Mouse (Mus musculus) cortical plate, adult 2 months (tissue): ENCODE measurements around the gene Gys1. TPM values are rescaled to one million over a fixed set of nuclear protein-coding genes. Genes with fewer than 3 reads are reported as not detected.

Experiments
- H3K27ac ChIP-seq: fragments of 200-500 bp; 2 replicates; pipeline ENCODE4 v1.5.1; 2012; ENCODE audit warnings: low read length, control low read depth, inconsistent platforms; ENCODE audit not compliant: insufficient read depth
- H3K4me1 ChIP-seq: fragments of 200-500 bp; 2 replicates; pipeline ENCODE4 v1.6.1; 2011; ENCODE audit warnings: low read length; ENCODE audit not compliant: control insufficient read depth, insufficient read depth
- H3K4me3 ChIP-seq: fragments of 200-500 bp; 2 replicates; pipeline ENCODE4 v1.5.1; 2011; ENCODE audit warnings: mild to moderate bottlenecking, low read length, control low read depth; ENCODE audit not compliant: insufficient read depth
- CTCF ChIP-seq: fragments of 200-500 bp; IDR thresholded peaks from 2 replicates; pipeline ENCODE4 v1.5.1; 2011; ENCODE audit warnings: mild to moderate bottlenecking, control low read depth, low read length; ENCODE audit not compliant: insufficient read depth; ENCODE audit errors: extremely low read depth
- POLR2A ChIP-seq: fragments of 200-500 bp; IDR thresholded peaks from 2 replicates; pipeline ENCODE4 v1.6.1; 2011; ENCODE audit warnings: mild to moderate bottlenecking, low read length, control low read depth; ENCODE audit not compliant: insufficient read depth; ENCODE audit errors: extremely low read depth
- polyA plus RNA-seq: library from polyadenylated mRNA; depleted of rRNA; stranded (reverse); fragments of >200 nt; gene quantifications from 2 replicates; pipeline ENCODE4 v1.2.3, GENCODE M21; 2012; rRNA removed

The Gys1 gene
- polyA plus RNA-seq, 1 experiment = 26.4 TPM

GRCm38 (mm10) chr7:45488293-45489204 is 53.9 kb downstream of the Gys1 start, which contains the start of gene Dhdh:
TSS of gene Dhdh (minus strand) at chr7:45488805.
- TF ChIP-seq POLR2A (peak; percentile 53; the same call in 1 of the 2 replicates), CTCF (no peak)
- Histone ChIP-seq H3K27ac (peak within 1 kb of the TSS; percentile 48), H3K4me1 (no peaks in the 10 kb centered on the region; the same call in 1 of the 2 replicates), H3K4me3 (peak within 1 kb of the TSS; percentile 52)

- no peak overlapping the region for H3K27ac ChIP-seq
- H3K4me1 ChIP-seq = no peaks in the 10 kb centered on the region; the same call in 1 of the 2 replicates
- TF ChIP-seq POLR2A (no peak), CTCF (no peak)
- H3K4me3 ChIP-seq = no peak overlapping the region
Measured at GRCm38 (mm10) chr7:45489578-45489977, 54.9 kb downstream of the Gys1 start.

GRCm38 (mm10) chr7:45490822-45491221 is 56.2 kb downstream of the Gys1 start:
- no peaks in the 10 kb centered on the region; the same call in 1 of the 2 replicates for H3K4me1 ChIP-seq

GRCm38 (mm10) chr7:45491264-45491663 is 56.6 kb downstream of the Gys1 start:
- Histone ChIP-seq H3K27ac (no peak overlapping the region), H3K4me1 (no peaks in the 10 kb centered on the region; the same call in 1 of the 2 replicates), H3K4me3 (no peak overlapping the region)
- no peak for TF ChIP-seq CTCF
- TF ChIP-seq POLR2A = no peak

More at GRCm38 (mm10) chr7:45490822-45491221, 56.2 kb downstream of the Gys1 start:
- H3K4me3 ChIP-seq = no peak overlapping the region
- TF ChIP-seq POLR2A (no peak), CTCF (no peak)
- no peak overlapping the region for H3K27ac ChIP-seq

- TF ChIP-seq POLR2A = no peak
- no peak for TF ChIP-seq CTCF
- Histone ChIP-seq H3K4me3 (no peak overlapping the region), H3K4me1 (no peaks in the 10 kb centered on the region; the same call in 1 of the 2 replicates), H3K27ac (no peak overlapping the region)
Measured at GRCm38 (mm10) chr7:45492225-45492844, 57.7 kb downstream of the Gys1 start.

GRCm38 (mm10) chr7:45492951-45493350 is 58.3 kb downstream of the Gys1 start:
- TF ChIP-seq CTCF = no peak
- TF ChIP-seq POLR2A = no peak
- H3K4me3 ChIP-seq = no peak overlapping the region
- H3K27ac ChIP-seq = no peak overlapping the region
- no peaks in the 10 kb centered on the region; the same call in 1 of the 2 replicates for H3K4me1 ChIP-seq

- no peaks in the 10 kb centered on the region; the same call in 1 of the 2 replicates for H3K4me1 ChIP-seq
- H3K27ac ChIP-seq = no peak overlapping the region
- TF ChIP-seq CTCF (no peak), POLR2A (no peak)
- H3K4me3 ChIP-seq = no peak overlapping the region
Measured at GRCm38 (mm10) chr7:45494548-45494947, 59.9 kb downstream of the Gys1 start.

- H3K27ac ChIP-seq = no peak overlapping the region
- H3K4me3 ChIP-seq = no peak overlapping the region
- H3K4me1 ChIP-seq = no peaks in the 10 kb centered on the region
- TF ChIP-seq CTCF (no peak), POLR2A (no peak)
Measured at GRCm38 (mm10) chr7:45498427-45498826, 63.8 kb downstream of the Gys1 start.

Other genes starting within 250 kb of the Gys1 start
- gene Ccdc155, start 230.0 kb upstream of the Gys1 start, polyA plus RNA-seq = 4.7 and 5.0 TPM in 2 replicates
- gene Dkkl1, start 222.7 kb upstream of the Gys1 start, polyA plus RNA-seq = 41.4 and 47.2 TPM in 2 replicates
- gene Tead2, start 219.1 kb upstream of the Gys1 start, polyA plus RNA-seq = 5.0 and 6.4 TPM in 2 replicates
- 10.6 and 11.9 TPM in 2 replicates for gene Cd37, start 195.7 kb upstream of the Gys1 start, polyA plus RNA-seq
- gene Slc6a16, start 193.8 kb upstream of the Gys1 start, polyA plus RNA-seq = 2.1 TPM in 2 replicates
- 0.08 and 0.30 TPM in 2 replicates for gene Slc6a21, start 157.3 kb upstream of the Gys1 start, polyA plus RNA-seq
- gene Trpm4, start 101.1 kb upstream of the Gys1 start, polyA plus RNA-seq = 29.1 and 35.1 TPM in 2 replicates
- gene Hrc, start 99.6 kb upstream of the Gys1 start, polyA plus RNA-seq = 0.35 and 0.55 TPM in 2 replicates
- gene Ppfia3, start 67.8 kb upstream of the Gys1 start, polyA plus RNA-seq = 164 and 167 TPM in 2 replicates
- gene Lin7b, start 64.3 kb upstream of the Gys1 start, polyA plus RNA-seq = 336 TPM in 2 replicates
- 720 and 793 TPM in 2 replicates for gene Snrnp70, start 39.1 kb upstream of the Gys1 start, polyA plus RNA-seq
- gene Kcna7, start 29.2 kb upstream of the Gys1 start, polyA plus RNA-seq = not detected in 2 replicates
- gene Ntf5, start 21.1 kb upstream of the Gys1 start, polyA plus RNA-seq = 0.04 and 0.08 TPM in 2 replicates
- 0.17 TPM in 1 of 2 replicates, not detected in the other for gene Lhb, start 14.0 kb upstream of the Gys1 start, polyA plus RNA-seq
- 41.7 and 47.4 TPM in 2 replicates for gene Ruvbl2, start 3.3 kb downstream of the Gys1 start, polyA plus RNA-seq
- 588 and 637 TPM in 2 replicates for gene Ftl1, start 25.0 kb downstream of the Gys1 start, polyA plus RNA-seq
- gene Bax, start 32.1 kb downstream of the Gys1 start, polyA plus RNA-seq = 99.4 and 103 TPM in 2 replicates
- 0.11 and 0.13 TPM in 2 replicates for gene Tulp2, start 47.0 kb downstream of the Gys1 start, polyA plus RNA-seq
- gene Gm45808, start 52.0 kb downstream of the Gys1 start, polyA plus RNA-seq = 0.19 TPM in 1 of 2 replicates, not detected in the other
- 5.9 and 6.5 TPM in 2 replicates for gene Dhdh, start 54.0 kb downstream of the Gys1 start, polyA plus RNA-seq
- gene Nucb1, start 75.6 kb downstream of the Gys1 start, polyA plus RNA-seq = 88.2 and 99.6 TPM in 2 replicates
- gene Ppp1r15a, start 91.4 kb downstream of the Gys1 start, polyA plus RNA-seq = 19.4 and 20.0 TPM in 2 replicates
- 5.1 and 6.3 TPM in 2 replicates for gene Plekha4, start 91.5 kb downstream of the Gys1 start, polyA plus RNA-seq
- 0.45 and 0.54 TPM in 2 replicates for gene Hsd17b14, start 120.0 kb downstream of the Gys1 start, polyA plus RNA-seq
- gene Bcat2, start 135.3 kb downstream of the Gys1 start, polyA plus RNA-seq = 26.1 and 26.5 TPM in 2 replicates
- gene Fgf21, start 180.6 kb downstream of the Gys1 start, polyA plus RNA-seq = not detected in 2 replicates
- 0.09 and 0.15 TPM in 2 replicates for gene Fut1, start 182.4 kb downstream of the Gys1 start, polyA plus RNA-seq
- gene Izumo1, start 187.0 kb downstream of the Gys1 start, polyA plus RNA-seq = 0.09 and 0.13 TPM in 2 replicates
- 6.9 and 7.8 TPM in 2 replicates for gene Rasip1, start 192.6 kb downstream of the Gys1 start, polyA plus RNA-seq
- gene Mamstr, start 205.1 kb downstream of the Gys1 start, polyA plus RNA-seq = 5.2 and 7.1 TPM in 2 replicates
- 0.21 and 0.28 TPM in 2 replicates for gene Fut2, start 231.6 kb downstream of the Gys1 start, polyA plus RNA-seq
- gene Ntn5, start 249.2 kb downstream of the Gys1 start, polyA plus RNA-seq = 20.9 and 26.3 TPM in 2 replicates